Mouse (Mus musculus) colon, adult 2 months (tissue): Measurements from ENCODE around the gene Slc39a10. TPM values are rescaled to one million over a fixed set of nuclear protein-coding genes. Genes with fewer than 3 reads are reported as not detected.

Experiments
- polyA plus RNA-seq: library from polyadenylated mRNA; depleted of rRNA; stranded (reverse); fragments of >200 nt; gene quantifications from 2 replicates; pipeline ENCODE4 v1.2.3, GENCODE M21; 2012; rRNA removed

The Slc39a10 gene
- polyA plus RNA-seq: 1.7 and 1.8 TPM in 2 replicates

DNA sequence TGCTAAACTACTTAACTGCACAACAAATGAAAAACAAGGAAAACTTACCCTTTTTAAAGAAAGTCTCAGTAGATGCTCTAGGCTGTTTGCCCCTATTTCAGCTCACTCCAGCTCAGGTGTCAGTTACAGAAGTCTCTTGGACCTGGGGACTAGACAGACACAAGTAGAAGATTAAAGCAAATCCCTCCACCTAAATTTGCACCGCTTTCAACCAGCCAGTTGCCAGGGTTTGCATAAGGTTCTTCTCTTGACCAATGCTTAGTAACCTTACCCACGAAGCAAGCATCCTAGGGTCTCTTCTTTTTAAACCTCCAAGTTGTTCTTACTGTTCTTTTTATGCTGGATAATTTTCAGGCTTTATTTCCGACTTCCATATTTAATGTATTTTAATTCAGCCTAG lies at the start of gene Slc39a10:
Slc39a10 (minus strand) TSS at position 101 of the 400 bp plus-strand sequence.

